Mouse (Mus musculus): ENCODE measurements around the gene Tcstv1. TPM values are rescaled to one million over a fixed set of nuclear protein-coding genes. Genes with fewer than 3 reads are reported as not detected.

Gene Tcstv1
- total and polyA plus RNA-seq, 2 experiments from 2014 or later, result not detected

Other genes with a start within 250 kb of the Tcstv1 start
- 392 and 404 TPM in 2 replicates for gene Hmgcs1, start 204.4 kb downstream of the Tcstv1 start, total RNA-seq (2014; rRNA removed)
- gene Hmgcs1, start 204.4 kb downstream of the Tcstv1 start, polyA plus RNA-seq (2015; fragmentation: Nextera tagmentation; extraction: Ambion mirVana), result 334 and 452 TPM in 2 replicates
- gene Nim1k, start 138.9 kb downstream of the Tcstv1 start, total RNA-seq (2014; rRNA removed), result 11.2 and 11.3 TPM in 2 replicates
- gene Nim1k, start 138.9 kb downstream of the Tcstv1 start, polyA plus RNA-seq (2015; fragmentation: Nextera tagmentation; extraction: Ambion mirVana), result 7.5 and 8.7 TPM in 2 replicates
- gene Zfp131, start 103.9 kb downstream of the Tcstv1 start, total RNA-seq (2014; rRNA removed), result 46.6 and 56.7 TPM in 2 replicates
- gene Zfp131, start 103.9 kb downstream of the Tcstv1 start, polyA plus RNA-seq (2015; fragmentation: Nextera tagmentation; extraction: Ambion mirVana), result 23.1 and 27.7 TPM in 2 replicates
- not detected in 2 replicates for gene AF067063, start 64.6 kb downstream of the Tcstv1 start, total RNA-seq (2014; rRNA removed)
- not detected in 2 replicates for gene AF067063, start 64.6 kb downstream of the Tcstv1 start, polyA plus RNA-seq (2015; fragmentation: Nextera tagmentation; extraction: Ambion mirVana)
- not detected in 2 replicates for gene D13Ertd608e, start 58.8 kb downstream of the Tcstv1 start, total RNA-seq (2014; rRNA removed)
- not detected in 2 replicates for gene D13Ertd608e, start 58.8 kb downstream of the Tcstv1 start, polyA plus RNA-seq (2015; fragmentation: Nextera tagmentation; extraction: Ambion mirVana)
- gene Gm21761, start 34.5 kb upstream of the Tcstv1 start, total RNA-seq (2014; rRNA removed), result not detected in 2 replicates
- not detected in 2 replicates for gene Gm21761, start 34.5 kb upstream of the Tcstv1 start, polyA plus RNA-seq (2015; fragmentation: Nextera tagmentation; extraction: Ambion mirVana)
- not detected in 2 replicates for gene B020031M17Rik, start 56.0 kb upstream of the Tcstv1 start, total RNA-seq (2014; rRNA removed)
- not detected in 2 replicates for gene B020031M17Rik, start 56.0 kb upstream of the Tcstv1 start, polyA plus RNA-seq (2015; fragmentation: Nextera tagmentation; extraction: Ambion mirVana)
- gene Gm36079, start 132.2 kb upstream of the Tcstv1 start, total RNA-seq (2014; rRNA removed), result not detected in 2 replicates
- gene Gm36079, start 132.2 kb upstream of the Tcstv1 start, polyA plus RNA-seq (2015; fragmentation: Nextera tagmentation; extraction: Ambion mirVana), result not detected in 2 replicates
- 0.15 TPM in 1 of 2 replicates, not detected in the other for gene Gm21188, start 157.4 kb upstream of the Tcstv1 start, total RNA-seq (2014; rRNA removed)
- not detected in 2 replicates for gene Gm21188, start 157.4 kb upstream of the Tcstv1 start, polyA plus RNA-seq (2015; fragmentation: Nextera tagmentation; extraction: Ambion mirVana)
- not detected in 2 replicates for gene Gm20767, start 245.5 kb upstream of the Tcstv1 start, total RNA-seq (2014; rRNA removed)
- gene Gm20767, start 245.5 kb upstream of the Tcstv1 start, polyA plus RNA-seq (2015; fragmentation: Nextera tagmentation; extraction: Ambion mirVana), result not detected in 2 replicates

Measured in forebrain, postnatal 0 days (tissue).